Mouse (Mus musculus): Measurements from ENCODE around the gene Wdr66. TPM values are rescaled to one million over a fixed set of nuclear protein-coding genes. Genes with fewer than 3 reads are reported as not detected.

Wdr66 gene
- total and polyA plus RNA-seq, 3 experiments = 0.21 to 0.34 (median 0.21) TPM

- no peaks in the 10 kb centered on the region for H3K36me3 ChIP-seq (replicated peaks in 1 of 2; ENCODE audit: control insufficient read depth in 1 of 2, insufficient read depth in 1 of 2, low read length in 1 of 2)
- DNase-seq (ENCODE audit: extremely low read depth) = no peak
- in situ Hi-C loops (cut with MboI; ENCODE audit: low pct_ligation_motif_present, low pct_unique_long_range_greater_than_20kb, low sequenced_read_pairs) (no loop called here), dilution Hi-C loops (cut with MboI; ENCODE audit: extremely low pct_ligation_motif_present, extremely low pct_unique_long_range_greater_than_20kb, low sequenced_read_pairs) (no loop called here)
- no peak overlapping the region for H3K9ac ChIP-seq (ENCODE audit: insufficient read depth, low read depth)
- no peak overlapping the region for H3K4me3 ChIP-seq (replicated peaks in 1 of 3; ENCODE audit: low read depth in 2 of 3, low read length in 2 of 3, poor library complexity in 1 of 3)
- TF ChIP-seq ETS1 (conservative IDR thresholded peaks at IDR 0.05; ENCODE audit: low read depth, low read length) (no peak), ZC3H11A (IDR thresholded peaks at IDR 0.05; ENCODE audit: low read depth, low read length) (no peak), HCFC1 (IDR thresholded peaks at IDR 0.05; ENCODE audit: low read depth, low read length) (no peak), SMC3 (IDR thresholded peaks at IDR 0.05; ENCODE audit: low read depth, low read length) (no peak), TCF12 (IDR thresholded peaks at IDR 0.05; ENCODE audit: low read depth, low read length) (no peak), SIN3A (IDR thresholded peaks at IDR 0.05; ENCODE audit: low read length) (no peak), JUN (IDR thresholded peaks at IDR 0.05; ENCODE audit: insufficient read depth, low read depth, low read length) (no peak), MYC (IDR thresholded peaks at IDR 0.05; ENCODE audit: low read depth, low read length) (no peak), UBTF (IDR thresholded peaks at IDR 0.05; ENCODE audit: low read depth, low read length) (no peak), MAFK (IDR thresholded peaks at IDR 0.05; ENCODE audit: insufficient replicate concordance, low read length) (no peak), ZKSCAN1 (IDR thresholded peaks at IDR 0.05; ENCODE audit: borderline replicate concordance, low read depth, low read length) (no peak), PAX5 (IDR thresholded peaks at IDR 0.05; ENCODE audit: low read length) (no peak), ZMIZ1 (IDR thresholded peaks at IDR 0.05; ENCODE audit: low read depth, low read length) (no peak), IRF4 (IDR thresholded peaks at IDR 0.05; ENCODE audit: low read depth, low read length) (no peak), RAD21 (IDR thresholded peaks at IDR 0.05; ENCODE audit: low read depth, low read length) (no peak), EP300 (IDR thresholded peaks at IDR 0.05; ENCODE audit: low read length) (no peak)
- no peaks in the 10 kb centered on the region for H3K9me3 ChIP-seq (replicated peaks; ENCODE audit: low read length)
- no peak overlapping the region for H3K4me2 ChIP-seq (ENCODE audit: insufficient read depth, low read depth, poor library complexity, severe bottlenecking)
- no peaks in the 10 kb centered on the region for H3K4me1 ChIP-seq (ENCODE audit: control insufficient read depth in 1 of 2, insufficient read depth in 2 of 2)
- H3K79me2 ChIP-seq (replicated peaks; ENCODE audit: control insufficient read depth, extremely low read depth, insufficient read depth, poor library complexity, severe bottlenecking) = no peaks in the 10 kb centered on the region
- H3K27ac ChIP-seq (ENCODE audit: insufficient read depth, low read depth) = no peak overlapping the region
- no peaks in the 10 kb centered on the region for H3K27me3 ChIP-seq (replicated peaks)
These were observed 45.3 kb downstream of the Wdr66 start for GRCm38 (mm10) chr5:123296972-123297754.

- Histone ChIP-seq H3K27me3 (replicated peaks) (no peaks in the 10 kb centered on the region), H3K27ac (ENCODE audit: insufficient read depth, low read depth) (no peak overlapping the region), H3K4me1 (ENCODE audit: control insufficient read depth in 1 of 2, insufficient read depth in 2 of 2) (no peaks in the 10 kb centered on the region), H3K79me2 (replicated peaks; ENCODE audit: control insufficient read depth, extremely low read depth, insufficient read depth, poor library complexity, severe bottlenecking) (no peaks in the 10 kb centered on the region), H3K9ac (ENCODE audit: insufficient read depth, low read depth) (no peak overlapping the region), H3K9me3 (replicated peaks; ENCODE audit: low read length) (no peaks in the 10 kb centered on the region), H3K4me3 (replicated peaks in 1 of 3; ENCODE audit: low read depth in 2 of 3, low read length in 2 of 3, poor library complexity in 1 of 3) (no peak overlapping the region), H3K4me2 (ENCODE audit: insufficient read depth, low read depth, poor library complexity, severe bottlenecking) (no peak overlapping the region), H3K36me3 (replicated peaks in 1 of 2; ENCODE audit: control insufficient read depth in 1 of 2, insufficient read depth in 1 of 2, low read length in 1 of 2) (no peaks in the 10 kb centered on the region)
- dilution Hi-C loops (cut with MboI; ENCODE audit: extremely low pct_ligation_motif_present, extremely low pct_unique_long_range_greater_than_20kb, low sequenced_read_pairs) (no loop called here), in situ Hi-C loops (cut with MboI; ENCODE audit: low pct_ligation_motif_present, low pct_unique_long_range_greater_than_20kb, low sequenced_read_pairs) (no loop called here)
- TF ChIP-seq SMC3 (IDR thresholded peaks at IDR 0.05; ENCODE audit: low read depth, low read length) (no peak), GABPA (IDR thresholded peaks at IDR 0.05; ENCODE audit: insufficient replicate concordance, low read depth, low read length) (no peak), MAZ (IDR thresholded peaks at IDR 0.05; ENCODE audit: low read depth, low read length) (no peak), ETS1 (conservative IDR thresholded peaks at IDR 0.05; ENCODE audit: low read depth, low read length) (no peak), SIN3A (IDR thresholded peaks at IDR 0.05; ENCODE audit: low read length) (no peak), BHLHE40 (IDR thresholded peaks at IDR 0.05; ENCODE audit: low read depth, low read length) (no peak), E2F4 (IDR thresholded peaks at IDR 0.05; ENCODE audit: insufficient replicate concordance, low read depth, low read length) (no peak), MEF2A (IDR thresholded peaks at IDR 0.05; ENCODE audit: borderline replicate concordance, low read depth, low read length) (no peak), EP300 (IDR thresholded peaks at IDR 0.05; ENCODE audit: low read length) (no peak), CTCF (conservative IDR thresholded peaks at IDR 0.05 in 1 of 2, IDR thresholded peaks at IDR 0.05 in 1 of 2; ENCODE audit: low read depth in 2 of 2, low read length in 2 of 2) (no peak), ZNF384 (IDR thresholded peaks at IDR 0.05; ENCODE audit: low read depth, low read length) (no peak)
- no peak for DNase-seq (ENCODE audit: extremely low read depth)
These were observed 45.9 kb downstream of the Wdr66 start for GRCm38 (mm10) chr5:123297830-123298229.

Measured in CH12.LX (cell line).